Mouse (Mus musculus) ovary, postnatal 14 days (tissue): ENCODE results near the gene Sgpl1.
"Not testable (repeated sequence)": the region's sequence is repeated elsewhere in the genome, so short reads cannot be mapped to it uniquely, and the experiment has no call there.

Experiments used
- DNase-seq: peaks from one replicate; pipeline ENCODE4 v3.0.0; 2022; ENCODE audit warnings: low spot score

The Sgpl1 gene

DNA sequence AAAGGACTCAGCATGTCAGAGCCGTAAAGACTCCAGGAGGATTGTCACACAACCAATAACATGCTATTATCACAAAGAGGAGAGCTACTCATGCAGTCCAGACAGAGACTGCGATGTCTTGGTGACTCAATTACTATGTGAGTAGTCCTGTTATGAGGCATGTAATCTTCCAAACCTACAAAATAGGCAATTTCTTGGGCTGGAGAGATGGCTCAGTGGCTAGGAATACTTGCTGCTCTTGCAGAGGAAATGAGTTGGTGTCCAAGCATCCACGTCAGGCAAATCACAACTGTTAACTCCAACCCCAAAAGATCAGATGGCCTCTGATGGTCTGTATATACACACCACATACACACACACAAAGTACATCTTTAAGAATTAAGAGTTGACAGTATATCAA is 8.1 kb upstream of the Sgpl1 start:
- no peak for DNase-seq

DNA sequence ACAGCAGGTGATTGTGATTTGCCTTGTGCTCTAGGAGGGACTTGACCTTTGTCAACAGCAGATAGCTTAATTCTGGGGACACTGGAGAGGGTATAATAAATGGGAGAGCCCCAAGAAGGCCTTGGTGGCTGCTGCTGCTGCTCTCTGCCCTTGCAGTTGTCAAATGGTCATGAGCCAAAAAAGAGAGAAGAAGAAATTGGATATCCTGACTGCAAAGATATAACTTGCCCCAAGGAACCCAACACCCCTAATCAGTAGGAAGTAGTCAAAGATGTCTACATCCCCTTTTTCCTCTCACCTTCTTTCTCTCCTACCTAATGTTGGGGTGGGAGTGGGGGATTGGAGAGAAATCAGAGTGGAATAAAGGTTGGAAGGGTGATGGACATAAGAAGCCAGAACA is 4.6 kb upstream of the Sgpl1 start:
- no peak for DNase-seq

DNA sequence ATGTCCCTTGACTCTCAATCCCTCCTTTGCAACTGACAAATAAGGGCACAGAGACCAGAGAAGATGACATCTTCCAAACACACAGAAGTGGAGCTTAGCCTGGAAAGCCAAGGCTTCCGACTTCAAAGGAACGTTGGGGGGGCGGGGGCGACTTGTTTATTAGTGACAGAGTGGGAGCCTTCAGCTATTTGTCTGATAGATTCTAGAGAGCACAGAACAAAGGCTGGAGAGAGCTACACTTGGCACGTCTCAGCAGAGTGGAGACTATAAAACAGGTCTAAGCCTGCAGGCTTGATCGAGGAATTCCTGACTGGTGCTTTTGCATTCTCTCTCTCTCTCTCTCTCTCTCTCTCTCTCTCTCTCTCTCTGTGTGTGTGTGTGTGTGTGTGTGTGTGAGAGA is 3.1 kb upstream of the Sgpl1 start:
- DNase-seq = no peak

DNA sequence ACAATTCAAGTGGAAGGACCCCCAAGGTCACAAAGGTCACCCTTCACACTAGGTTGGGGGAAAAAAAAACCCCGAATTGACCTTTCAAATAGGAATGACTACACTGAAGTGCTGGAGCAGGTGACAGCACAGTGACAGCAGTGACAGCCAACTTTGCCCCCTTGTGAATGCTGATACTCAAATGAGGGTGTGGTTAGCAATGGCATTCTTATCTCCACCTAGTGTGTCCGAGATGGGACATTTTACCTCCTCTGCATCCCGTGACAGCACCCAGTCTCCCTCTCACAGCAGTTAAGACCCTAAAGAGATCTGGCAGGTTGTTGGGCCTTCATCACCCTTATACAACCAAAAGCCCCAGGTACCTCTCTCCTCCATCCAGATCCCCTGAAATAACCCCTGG is 2.0 kb upstream of the Sgpl1 start:
- no peak for DNase-seq

DNA sequence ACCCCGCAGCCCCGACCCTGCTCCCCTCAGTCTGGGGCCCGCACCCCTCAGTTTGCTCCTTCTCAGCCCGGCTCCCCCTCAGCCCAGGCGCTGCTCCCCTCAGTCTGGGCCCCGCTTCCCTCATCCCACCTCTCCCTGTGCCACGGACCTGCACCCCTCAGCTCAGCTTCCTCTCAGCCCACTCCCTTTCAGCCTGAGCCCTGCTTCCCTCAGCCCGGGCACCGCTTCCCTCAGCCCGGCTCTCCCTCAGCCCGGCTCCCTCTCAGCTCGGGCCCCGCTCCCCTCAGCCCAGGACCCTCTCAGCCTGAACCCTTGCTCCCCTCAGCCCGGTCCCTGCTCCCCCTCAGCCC is 721 bp downstream of the Sgpl1 start:
- DNase-seq = peak; percentile 21

DNA sequence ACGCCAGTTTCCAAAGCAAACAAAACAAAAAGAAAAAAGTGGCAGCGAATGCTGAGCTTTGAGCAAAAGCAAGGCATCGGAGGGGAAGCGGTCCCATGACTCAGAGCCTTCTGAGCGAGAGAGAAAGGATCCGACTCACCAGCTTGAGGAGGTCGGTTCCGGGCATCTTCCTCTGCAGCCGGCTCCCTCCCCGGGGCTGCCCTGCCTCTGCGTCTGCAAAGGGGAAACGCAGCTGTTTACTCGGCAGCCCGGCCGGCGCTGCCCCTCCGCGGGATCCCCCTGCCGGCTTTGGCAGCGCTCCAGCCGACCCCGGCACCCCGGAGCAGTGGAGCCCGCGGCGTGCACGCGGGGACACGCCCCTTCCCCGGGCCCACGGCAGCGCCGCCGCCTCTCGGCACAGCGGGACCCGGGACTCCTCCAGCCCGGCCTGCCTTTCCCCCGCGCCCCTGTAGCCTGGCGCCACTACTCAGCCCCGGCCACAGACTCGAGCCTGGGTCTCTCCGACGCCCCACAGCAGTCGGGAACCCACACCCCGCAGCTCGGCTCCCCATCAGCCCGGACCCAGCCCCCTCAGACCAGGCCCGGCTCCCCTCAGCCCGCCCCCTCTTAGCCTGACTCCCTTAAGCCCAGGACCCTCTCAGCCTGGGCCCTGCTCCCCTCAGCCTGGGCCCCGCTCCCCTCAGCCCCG is 1.2 kb downstream of the Sgpl1 start:
- peak; percentile 41 for DNase-seq

DNA sequence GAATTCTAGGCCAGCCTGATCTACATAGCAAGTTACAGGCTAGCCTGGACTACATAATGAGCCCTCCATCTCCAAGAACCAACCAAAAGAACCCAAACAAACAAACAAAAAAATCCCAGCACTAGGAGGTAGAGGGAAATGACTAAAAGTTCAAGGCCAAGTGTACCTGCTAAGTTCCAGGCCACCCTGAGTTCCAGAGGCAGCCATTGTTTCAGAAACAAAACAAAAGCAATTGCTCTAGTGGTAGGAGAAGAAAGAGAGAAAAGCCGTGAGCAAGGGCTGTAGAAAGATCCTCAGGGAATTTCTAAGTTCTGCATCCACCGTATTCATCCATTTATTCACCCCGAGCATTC is 1.8 kb downstream of the Sgpl1 start:
- DNase-seq = no peak

DNA sequence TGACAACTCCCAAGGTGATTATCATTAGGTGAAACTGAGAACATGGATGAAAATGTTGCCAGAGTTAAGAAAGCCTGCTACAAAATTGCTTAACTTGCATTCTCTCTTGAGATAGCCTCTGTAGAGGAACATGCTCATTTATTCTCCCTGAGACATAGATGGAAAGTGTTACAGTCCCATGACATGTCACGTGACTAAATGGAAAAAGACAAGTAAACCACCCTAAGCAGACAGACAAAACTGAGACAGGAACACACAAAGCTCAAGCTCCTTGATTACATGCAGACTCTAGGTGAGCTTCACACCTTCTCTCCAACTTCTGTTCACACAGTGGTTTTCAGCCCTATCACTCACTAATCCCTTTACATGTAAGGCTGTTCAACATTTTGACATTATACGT is 4.2 kb downstream of the Sgpl1 start:
- DNase-seq = no peak

DNA sequence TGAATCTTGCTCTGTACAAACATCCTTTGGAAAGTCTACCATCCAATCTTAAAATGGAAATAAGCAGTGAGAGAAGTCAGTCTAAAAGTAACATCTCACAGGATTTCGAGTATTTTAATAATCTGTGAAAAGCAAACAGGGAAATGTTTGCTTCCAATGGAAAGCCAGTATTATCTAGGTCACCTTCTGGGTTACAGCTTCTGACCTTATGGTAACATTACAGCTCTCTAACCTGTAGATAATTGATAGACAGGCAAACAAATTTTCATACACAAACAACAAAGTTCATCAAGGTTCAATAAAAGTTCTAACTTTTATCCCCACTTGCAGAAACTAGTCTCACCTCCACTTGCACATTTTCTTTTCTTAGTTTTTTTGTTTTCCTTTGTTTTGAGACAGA is 9.9 kb downstream of the Sgpl1 start:
- DNase-seq = no peak

DNA sequence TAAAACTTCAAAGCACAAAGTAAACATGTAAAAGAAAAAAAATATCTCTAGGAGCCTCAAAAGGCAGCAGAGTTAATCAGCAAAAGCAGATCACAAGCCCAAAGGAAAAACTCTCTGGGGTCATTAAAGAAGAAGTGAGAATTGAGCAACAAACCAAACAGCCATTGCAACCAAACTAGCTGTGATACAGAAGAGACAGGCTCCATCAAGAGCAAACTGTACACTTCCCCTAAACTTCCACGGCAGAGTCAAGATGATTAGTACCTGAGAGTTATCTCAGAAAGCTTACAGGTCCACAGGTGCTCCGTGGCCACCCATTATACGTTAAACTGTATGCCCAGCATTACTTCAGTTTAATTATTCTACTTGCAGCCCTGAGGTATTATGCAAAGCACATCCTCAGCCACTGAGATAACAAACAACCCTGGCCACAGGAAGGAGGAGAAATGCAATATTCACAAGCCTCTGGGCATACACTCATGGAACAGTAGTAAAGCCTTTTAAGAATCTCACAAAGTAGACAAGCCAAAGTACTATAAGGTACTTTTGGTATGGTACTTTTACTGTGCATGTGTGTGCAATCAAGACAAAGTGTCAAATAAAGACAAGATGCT is 12.2 kb downstream of the Sgpl1 start:
- DNase-seq = no peak

DNA sequence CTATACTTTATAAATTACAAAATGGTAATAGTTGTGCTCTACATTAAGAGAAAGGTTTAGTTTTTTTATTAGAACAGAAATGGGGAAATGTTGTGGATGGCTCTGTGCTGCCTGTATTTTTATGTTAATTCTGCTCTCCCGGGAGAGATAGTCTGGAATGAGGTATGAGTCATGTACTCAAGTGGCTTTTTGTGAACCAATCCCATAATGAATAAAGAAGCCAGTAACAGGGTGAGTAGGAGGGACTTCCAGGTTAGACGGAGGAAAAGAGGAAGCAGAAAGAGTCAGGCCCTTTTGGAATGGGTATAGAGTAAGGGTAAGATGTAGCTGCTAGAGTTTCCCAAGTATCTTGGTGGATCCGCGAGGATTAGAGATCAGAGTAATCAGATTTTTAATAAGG is 13.5 kb downstream of the Sgpl1 start:
- no peak for DNase-seq

DNA sequence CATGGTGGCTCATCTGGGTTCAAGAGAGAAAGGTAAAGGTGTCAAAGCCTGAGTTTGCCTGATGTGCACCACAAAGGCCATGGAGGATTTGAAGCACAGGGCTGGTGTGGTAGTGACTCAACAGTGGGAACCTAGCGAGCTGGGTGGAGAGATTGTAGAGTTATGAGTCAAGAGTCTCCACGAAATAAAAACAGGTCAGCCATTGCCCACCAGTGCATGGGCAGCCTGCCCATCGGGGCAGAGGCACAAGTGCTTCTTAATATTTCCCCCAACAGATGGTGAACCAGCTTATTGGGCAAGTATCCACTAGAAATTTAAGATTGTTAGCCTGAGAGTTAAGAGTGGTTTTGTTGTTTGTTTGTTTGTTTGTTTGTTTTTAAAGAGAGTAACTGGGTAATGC is 16.5 kb downstream of the Sgpl1 start:
- no peak for DNase-seq

DNA sequence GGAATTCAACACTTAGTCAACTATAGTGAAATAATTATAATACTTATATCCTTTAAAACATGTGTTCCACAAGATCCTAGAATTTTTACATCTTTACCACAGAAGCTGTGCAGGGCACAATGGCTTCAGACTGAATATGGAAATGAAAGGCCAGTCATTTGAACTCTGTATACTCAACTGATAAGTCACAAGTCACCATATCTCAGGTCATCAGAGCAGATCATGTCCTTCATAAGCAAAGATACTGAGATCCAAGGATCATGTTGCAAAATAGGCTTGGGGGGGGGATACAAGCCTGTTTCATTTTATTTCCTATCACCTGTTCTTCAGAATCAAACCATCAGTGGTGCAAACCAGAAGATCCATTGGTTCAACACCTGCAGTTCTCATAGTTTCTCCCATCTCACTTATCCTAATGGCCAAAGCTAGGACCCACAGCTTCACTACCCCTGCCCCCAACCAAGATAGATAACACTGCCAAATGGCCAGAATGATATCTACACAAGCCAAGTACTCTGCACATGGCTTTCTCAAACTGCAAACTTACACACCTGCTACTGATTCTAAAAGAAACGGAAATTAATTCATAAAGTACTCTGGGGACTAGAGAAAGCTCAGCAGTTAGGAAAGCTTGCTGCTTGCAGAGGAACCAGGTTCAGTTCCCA is 18.7 kb downstream of the Sgpl1 start:
- no peak for DNase-seq

DNA sequence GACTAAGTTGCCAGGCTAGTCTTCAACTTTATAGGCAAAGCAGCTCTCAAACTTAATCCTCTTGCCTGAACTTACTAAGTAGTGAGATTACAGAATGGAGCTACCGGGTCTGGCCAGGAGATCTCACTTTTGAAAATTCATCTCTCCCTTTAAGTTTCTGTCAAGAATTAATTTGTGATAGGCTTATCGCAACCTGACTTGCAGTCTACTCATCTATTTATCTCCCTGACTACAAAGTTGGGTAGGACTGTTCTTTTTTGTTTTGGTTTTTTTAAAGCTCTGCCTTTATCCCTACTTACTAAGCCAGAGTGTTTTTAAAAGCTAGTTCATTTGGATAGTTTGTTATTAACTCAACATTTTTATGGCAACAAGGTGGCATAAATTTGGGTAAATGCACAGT is 23.0 kb downstream of the Sgpl1 start:
- DNase-seq = no peak

DNA sequence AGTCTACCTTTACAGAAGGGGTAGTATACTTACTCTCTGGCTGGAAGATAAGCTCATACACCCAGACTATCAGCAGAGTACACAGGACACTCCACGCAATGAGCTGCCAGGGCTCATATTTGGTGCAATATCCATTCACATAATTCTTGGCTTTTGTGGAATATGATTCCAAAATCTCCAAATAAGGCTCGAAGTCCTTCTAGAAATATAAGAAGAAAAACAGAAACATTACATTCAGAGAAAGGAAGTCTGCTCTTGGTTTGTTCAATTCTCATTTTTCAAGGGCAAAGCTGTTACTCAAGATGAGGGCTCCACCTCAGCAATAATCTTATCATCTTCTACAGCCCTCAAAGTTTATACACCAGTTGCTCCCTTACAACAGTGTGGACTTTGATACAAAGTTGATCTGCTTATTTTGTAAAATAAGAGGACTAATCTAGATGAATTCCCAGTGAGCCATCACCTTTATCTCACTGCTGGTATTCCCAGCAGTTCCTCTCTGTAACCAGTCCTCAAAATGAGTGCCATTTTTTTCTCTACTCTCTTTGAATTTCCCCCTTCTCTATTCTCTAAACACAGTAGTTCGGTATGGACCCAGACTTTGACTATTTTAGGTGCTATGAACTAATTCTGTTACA is 24.1 kb downstream of the Sgpl1 start:
- no peak for DNase-seq

DNA sequence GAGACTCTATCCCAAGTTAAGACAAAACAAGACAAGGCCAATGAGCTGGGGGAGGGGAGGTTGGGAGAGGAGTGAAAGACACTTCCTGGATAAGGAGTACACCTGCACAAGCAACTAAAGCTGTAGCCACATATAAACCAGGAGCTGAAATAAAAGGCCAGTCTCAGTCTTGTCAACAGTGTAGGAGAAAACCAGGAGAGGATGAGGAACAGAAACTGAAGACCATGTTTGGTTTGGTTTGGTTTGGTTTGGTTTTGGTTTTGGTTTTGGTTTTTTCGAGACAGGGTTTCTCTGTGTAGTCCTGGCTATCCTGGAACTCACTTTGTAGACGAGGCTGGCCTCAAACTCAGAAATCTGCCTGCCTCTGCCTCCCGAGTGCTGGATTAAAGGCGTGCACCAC is 25.8 kb downstream of the Sgpl1 start:
- not testable (repeated sequence) for DNase-seq

DNA sequence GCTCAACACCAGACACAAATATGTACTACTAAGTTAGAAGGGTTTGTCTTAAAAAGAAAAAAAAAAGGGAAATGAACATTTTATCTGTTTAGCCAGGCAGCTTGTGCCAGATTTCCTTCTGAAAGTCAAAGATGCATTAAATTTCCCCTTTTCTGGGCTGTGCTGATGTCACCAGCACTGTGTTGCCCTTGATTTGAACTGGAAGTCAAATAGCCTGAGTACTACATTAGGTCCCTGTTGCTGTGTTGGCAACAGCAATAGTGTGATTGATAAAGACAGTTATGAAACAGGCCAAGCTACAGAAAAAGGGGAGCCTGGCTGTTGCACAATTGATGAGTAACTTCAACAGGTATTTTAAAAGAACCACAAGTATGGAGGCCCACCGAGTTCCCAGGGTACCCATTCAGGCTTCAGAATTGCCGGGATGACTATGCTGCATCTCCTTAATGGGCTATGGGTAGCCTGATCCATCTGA is 33.2 kb downstream of the Sgpl1 start:
- DNase-seq = no peak

DNA sequence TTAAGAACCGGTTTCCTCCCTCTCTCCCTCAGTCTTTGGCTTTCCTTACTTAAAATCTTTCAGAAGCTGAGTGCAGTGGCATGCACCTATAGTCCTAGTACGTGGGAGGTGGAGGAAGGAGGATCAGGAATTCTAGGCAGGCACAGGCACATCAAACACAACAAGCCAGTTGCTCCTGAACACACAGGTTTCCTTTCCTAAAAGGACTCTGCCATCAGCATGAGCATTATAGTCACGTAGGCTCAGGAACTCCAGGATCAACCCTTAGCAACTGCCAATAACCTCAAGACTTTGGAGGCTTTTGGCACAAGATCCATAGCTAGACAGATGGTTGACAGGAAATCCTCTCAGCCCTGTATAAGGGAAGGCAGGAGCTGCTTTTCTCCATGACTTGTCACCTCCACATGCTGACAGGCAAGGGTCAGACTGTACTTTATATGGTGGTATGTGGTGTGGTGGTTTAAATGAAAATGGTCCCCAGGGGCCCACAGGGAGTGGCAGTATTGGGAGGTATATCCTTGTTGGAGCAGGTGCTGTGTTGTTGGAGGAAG is 43.9 kb downstream of the Sgpl1 start:
- DNase-seq = no peak

DNA sequence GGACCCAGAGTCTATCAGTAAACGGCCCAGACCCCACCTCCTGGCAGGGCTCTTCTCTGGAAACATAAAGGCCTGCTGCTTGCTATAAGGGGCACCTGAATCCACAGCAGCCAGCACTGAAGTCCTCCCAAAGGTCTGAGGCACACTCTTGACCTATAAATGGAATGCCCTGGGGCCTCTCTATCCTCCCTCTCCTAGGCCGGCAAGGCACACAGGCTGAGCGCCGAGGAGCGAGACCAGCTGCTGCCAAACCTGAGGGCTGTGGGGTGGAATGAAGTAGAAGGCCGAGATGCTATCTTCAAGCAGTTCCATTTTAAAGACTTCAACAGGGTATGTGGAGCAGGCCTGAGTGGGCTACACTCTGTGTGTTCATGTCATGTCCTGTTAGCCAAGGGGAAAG is 55.6 kb downstream of the Sgpl1 start:
- no peak for DNase-seq

DNA sequence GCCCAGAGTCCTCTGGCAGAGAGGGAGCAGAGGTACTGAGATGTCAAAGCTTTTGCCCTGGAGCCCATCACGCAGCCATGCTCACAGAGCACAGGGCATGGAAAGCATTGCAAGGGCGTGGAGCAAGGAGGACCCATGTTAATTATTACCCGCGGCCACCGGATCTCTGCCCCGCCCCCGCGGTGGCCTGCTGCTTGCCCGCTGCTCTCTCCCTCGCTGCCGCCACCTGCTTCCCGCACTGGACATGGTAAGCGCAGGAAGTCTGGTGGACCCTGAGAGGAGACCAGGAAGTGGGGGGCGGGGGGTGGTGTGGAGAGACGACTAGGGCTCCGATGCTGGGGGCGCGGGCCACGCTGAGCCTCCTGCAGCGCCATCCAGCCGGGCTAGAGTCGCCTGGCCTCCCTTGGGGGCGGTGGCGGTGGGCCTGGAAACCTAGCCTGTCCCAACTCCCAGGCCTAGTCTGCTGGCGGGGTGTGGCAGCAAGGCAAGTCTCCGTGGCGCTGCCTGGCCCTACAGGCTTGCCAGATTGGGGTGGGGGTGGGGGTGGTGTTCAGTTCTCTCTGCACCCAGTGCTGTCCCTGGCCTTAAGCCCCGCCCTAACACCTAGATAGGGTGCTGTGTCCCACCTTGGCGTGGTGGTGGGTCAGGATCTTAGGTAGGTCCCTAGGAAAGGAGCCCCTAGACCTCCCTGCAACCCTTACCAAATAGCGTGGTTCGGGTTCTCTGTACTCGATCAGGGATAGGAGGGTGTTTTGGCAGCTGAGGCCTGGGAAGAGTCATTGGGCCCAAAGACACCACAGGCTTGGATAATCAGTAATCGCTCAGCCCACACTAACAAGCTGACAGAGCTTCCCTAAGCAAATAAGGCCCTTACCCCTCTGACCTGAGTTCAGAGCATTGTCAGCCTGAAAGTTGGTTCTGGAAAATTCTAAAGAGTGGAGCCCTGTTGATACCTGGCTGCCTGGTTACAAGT is 58.0 kb downstream of the Sgpl1 start, which contains the start of gene Pcbd1:
Pcbd1 (plus strand) TSS at position 162 of the 973 bp plus-strand sequence.
- peak; percentile 37 for DNase-seq

DNA sequence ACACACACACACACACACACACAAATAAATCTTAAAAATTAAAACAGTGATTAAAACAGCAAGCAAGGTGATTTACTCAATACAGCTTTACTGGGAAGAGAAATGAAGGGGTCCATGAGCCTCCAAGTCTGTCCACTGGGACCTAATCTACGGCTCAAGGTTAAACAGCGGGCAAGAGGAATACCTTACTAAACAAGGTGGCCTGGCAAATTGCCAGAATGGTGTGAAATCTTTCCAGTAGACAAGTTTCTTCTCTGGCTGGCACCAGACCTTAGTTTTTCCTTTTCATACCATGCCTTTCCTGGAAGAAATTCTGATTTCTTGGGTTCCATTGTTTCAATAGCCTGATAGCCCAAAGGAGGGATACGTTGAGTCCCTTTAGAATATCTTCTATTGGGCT is 59.0 kb downstream of the Sgpl1 start:
- DNase-seq = no peak

DNA sequence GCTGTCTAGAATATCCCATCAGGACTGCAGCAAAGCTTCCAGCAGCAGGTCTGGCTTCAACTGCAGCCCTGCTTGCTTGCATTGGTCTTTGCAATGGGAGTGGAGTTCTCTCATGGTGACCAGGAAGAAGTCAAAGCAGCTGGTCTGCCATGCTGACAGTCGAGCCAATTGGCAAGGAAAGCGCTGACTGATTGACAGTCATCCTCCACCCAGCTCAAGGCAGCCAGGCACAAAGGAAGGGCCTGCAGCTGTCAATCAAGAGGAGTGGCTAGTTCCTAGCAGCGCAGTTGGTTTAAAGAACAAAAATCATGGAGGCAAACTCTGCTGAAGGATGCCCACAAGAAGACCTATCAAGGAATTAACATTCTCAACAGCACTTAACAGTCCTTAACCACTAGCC is 61.0 kb downstream of the Sgpl1 start:
- DNase-seq = no peak
